Mouse (Mus musculus) limb, embryonic 11.5 days (tissue): ENCODE measurements at regions not wholly inside any gene's neighbourhood (a gene's known extent, or its start where the extent isn't known, plus 50 kb on each side); places are given as distances from the start of the nearest gene placed in this dataset.

Experiments
- ATAC-seq: fragments of 200-750 bp; cut with Nextera tagmentation; 2 replicates; pipeline ENCODE4 v1.8.0; 2017; ENCODE audit warnings: low read depth; ENCODE audit not compliant: insufficient number of reproducible peaks, low FRiP score, low TSS enrichment
- DNase-seq: peaks from one replicate; pipeline ENCODE4 v3.0.0-alpha.2; 2015; ENCODE audit warnings: low spot score
- H3K27ac ChIP-seq: fragments of 300-500 bp; sonication (generic); replicated peaks from 2 replicates; pipeline ENCODE4 v1.5.1; 2014; ENCODE audit warnings: low read depth, mild to moderate bottlenecking, low read length
- H3K27me3 ChIP-seq: fragments of 300-500 bp; sonication (generic); 2 replicates; pipeline ENCODE4 v1.6.1; 2014; ENCODE audit warnings: mild to moderate bottlenecking, low read length, mixed read lengths; ENCODE audit not compliant: control insufficient read depth, insufficient read depth
- H3K36me3 ChIP-seq: fragments of 300-500 bp; sonication (generic); 2 replicates; pipeline ENCODE4 v1.6.1; 2014; ENCODE audit warnings: mild to moderate bottlenecking, low read length, moderate library complexity, mixed read lengths; ENCODE audit not compliant: control insufficient read depth, insufficient read depth
- H3K4me1 ChIP-seq: fragments of 300-500 bp; sonication (generic); 2 replicates; pipeline ENCODE4 v1.6.1; 2014; ENCODE audit warnings: low read length, mixed read lengths; ENCODE audit not compliant: control insufficient read depth, insufficient read depth
- H3K4me2 ChIP-seq: fragments of 300-500 bp; sonication (generic); 2 replicates; pipeline ENCODE4 v1.6.1; 2014; ENCODE audit warnings: low read depth, mild to moderate bottlenecking, moderate library complexity; ENCODE audit not compliant: severe bottlenecking
- H3K4me3 ChIP-seq: fragments of 300-500 bp; sonication (generic); 2 replicates; pipeline ENCODE4 v1.5.1; 2014; ENCODE audit warnings: low read depth, low read length
- H3K9ac ChIP-seq: fragments of 300-500 bp; sonication (generic); 2 replicates; pipeline ENCODE4 v1.6.1; 2014; ENCODE audit warnings: mild to moderate bottlenecking, low read length
- H3K9me3 ChIP-seq: fragments of 300-500 bp; sonication (generic); 2 replicates; pipeline ENCODE4 v1.6.1; 2016; ENCODE audit warnings: low read length; ENCODE audit not compliant: control insufficient read depth
- WGBS: fragments of 180-500 bp; shearing (Covaris S2); extraction: QIAGEN DNeasy Blood & Tissue Kit; methylation state at CpG from one replicate; pipeline ENCODE4 v1.1.7; 2014; 5-methylcytosine and 5-hydroxymethylcytosine counted together

DNA sequence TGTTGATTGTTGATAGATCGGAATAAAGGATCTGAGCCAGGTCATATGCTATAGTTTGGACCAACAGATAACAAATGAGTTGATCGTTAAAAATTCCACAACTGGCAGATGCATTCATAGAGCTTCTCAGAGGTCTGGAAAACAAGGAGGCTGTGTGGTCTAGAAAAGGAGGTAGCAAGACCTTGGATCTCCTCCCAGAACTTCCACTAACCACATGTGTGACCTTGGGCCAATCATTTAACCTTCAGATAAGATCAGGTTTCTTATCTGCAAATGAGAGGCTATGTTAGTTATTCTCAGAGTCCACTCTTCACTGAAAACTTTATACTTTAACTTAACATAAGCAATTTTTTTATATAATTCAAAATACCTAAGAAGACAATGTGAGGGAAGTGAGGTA lies 497.3 kb upstream of the Jag1 start:
- no peak for ATAC-seq

DNA sequence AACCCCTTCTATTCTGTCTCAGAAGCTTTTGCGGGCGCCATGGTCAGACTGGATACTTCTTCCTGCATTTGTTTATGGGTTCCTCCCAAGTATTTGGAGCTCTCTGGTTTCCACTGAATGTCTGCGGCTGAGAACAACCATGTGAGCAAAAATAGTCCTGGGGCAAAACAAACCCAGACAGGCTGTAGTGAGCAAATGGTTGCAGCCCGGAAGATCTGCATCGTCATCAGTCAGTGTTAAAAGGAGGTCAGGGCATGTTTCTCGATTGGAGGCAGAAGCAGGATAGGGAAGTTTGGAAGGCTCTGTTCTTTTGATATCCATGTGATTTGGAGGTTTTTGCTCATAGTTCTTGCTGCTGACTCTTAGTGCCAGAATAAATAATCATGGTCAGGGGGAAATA lies 492.1 kb upstream of the Jag1 start:
- ATAC-seq: no peak
- no peak for DNase-seq
- WGBS: 59% methylated on average over 6 of the region's 6 CpGs
- Histone ChIP-seq H3K27ac (no peak overlapping the region), H3K4me2 (no peak overlapping the region), H3K9ac (no peak overlapping the region), H3K27me3 (no peaks in the 10 kb centered on the region), H3K9me3 (no peaks in the 10 kb centered on the region), H3K36me3 (no peaks in the 10 kb centered on the region), H3K4me3 (no peak overlapping the region), H3K4me1 (no peaks in the 10 kb centered on the region)

More for the DNA sequence above, 497.3 kb upstream of the Jag1 start:
- H3K9ac ChIP-seq: no peak overlapping the region
- no peaks in the 10 kb centered on the region for H3K27me3 ChIP-seq
- 93% methylated on average over 2 of the region's 2 CpGs for WGBS
- no peaks in the 10 kb centered on the region for H3K4me1 ChIP-seq
- H3K27ac ChIP-seq: no peak overlapping the region
- DNase-seq: no peak
- H3K4me2 ChIP-seq: no peak overlapping the region
- H3K36me3 ChIP-seq: no peaks in the 10 kb centered on the region
- no peaks in the 10 kb centered on the region for H3K9me3 ChIP-seq
- no peak overlapping the region for H3K4me3 ChIP-seq

DNA sequence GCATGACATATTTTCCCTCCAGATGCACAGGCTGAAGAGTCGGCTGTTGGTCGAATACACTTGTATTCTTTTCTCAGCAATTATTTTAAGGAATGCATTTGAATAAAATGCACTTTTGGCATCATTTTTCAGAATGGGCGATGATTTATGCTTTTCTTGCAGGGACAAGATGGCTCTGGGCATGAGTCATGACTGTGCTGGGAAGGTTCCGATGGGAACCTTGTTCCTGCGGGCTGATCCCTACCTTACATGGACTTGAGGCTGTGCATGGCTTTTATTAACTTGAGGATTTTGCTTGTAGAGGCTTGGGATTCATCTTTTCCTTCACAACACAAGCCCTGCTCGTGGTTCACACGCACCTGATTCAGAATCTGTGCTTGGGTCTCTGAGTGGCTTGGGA lies 481.7 kb upstream of the Jag1 start:
- Histone ChIP-seq H3K9ac (no peak overlapping the region), H3K9me3 (no peaks in the 10 kb centered on the region), H3K4me3 (no peak overlapping the region), H3K27me3 (no peaks in the 10 kb centered on the region), H3K27ac (no peak overlapping the region), H3K4me2 (no peak overlapping the region), H3K36me3 (no peaks in the 10 kb centered on the region), H3K4me1 (no peaks in the 10 kb centered on the region)
- 94% methylated on average over 7 of the region's 7 CpGs for WGBS
- DNase-seq: no peak
- no peak for ATAC-seq

DNA sequence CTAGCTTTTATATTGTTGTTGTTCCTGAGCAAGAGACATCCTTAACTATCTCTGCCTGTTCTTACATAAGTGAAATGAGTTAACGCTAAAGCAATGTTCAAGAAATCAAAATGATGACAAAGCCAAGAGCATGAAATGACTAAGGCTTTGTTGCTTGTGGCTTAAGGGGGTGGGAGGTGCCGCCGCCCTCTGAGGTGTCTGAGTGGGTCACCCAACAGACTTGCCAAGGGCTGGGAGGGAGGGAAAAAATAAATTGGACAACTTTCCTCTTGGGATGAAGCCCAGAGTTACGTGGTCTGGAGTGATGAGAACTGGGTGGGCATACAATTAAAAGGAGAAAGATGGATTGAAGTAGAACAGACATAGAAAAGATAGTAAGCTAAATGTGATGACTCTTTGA lies 478.1 kb upstream of the Jag1 start:
- Histone ChIP-seq H3K4me1 (no peaks in the 10 kb centered on the region), H3K4me2 (no peak overlapping the region), H3K36me3 (no peaks in the 10 kb centered on the region), H3K4me3 (no peak overlapping the region), H3K9me3 (no peaks in the 10 kb centered on the region), H3K9ac (no peak overlapping the region), H3K27me3 (no peaks in the 10 kb centered on the region), H3K27ac (no peak overlapping the region)
- WGBS: 89% methylated on average over 4 of the region's 4 CpGs
- ATAC-seq: no peak
- no peak for DNase-seq

DNA sequence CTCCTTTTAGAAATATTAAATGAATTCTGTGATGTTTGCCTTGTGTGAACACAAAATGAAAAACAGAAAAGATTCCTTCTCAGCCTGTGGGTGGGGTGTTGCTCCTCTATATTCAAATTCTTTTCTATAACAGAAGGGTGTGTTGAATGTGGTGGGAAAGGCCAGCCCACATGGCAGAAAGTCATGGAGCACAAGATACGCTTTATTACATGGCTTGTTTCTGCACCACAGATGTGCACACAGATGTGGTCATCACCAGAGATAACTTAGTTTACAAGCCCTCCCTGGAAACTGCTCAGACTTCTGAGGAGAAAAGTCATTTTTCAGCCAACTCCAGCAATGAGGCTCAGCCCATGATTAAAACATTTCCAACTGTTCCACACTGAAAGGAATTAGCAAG lies 475.1 kb upstream of the Jag1 start:
- H3K27me3 ChIP-seq: no peaks in the 10 kb centered on the region
- no peak for ATAC-seq

DNA sequence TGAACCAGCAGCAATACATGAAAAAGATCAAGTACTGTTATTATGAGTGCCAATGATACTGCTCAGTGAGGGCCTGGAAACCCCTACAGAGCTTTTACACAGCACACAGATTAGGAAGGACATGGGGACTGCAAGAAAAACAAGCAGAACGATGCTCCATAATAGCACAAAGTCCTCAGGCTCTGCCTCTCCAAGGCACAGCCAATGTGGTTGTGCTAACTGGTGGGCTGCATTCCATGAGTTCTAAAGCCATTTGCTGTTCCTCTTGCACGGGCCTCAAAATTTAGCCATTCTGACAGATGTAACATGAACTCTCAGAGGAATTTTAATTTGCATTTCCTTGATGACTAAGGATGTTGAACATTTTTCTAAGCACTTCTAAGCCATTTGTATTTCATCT lies 465.0 kb upstream of the Jag1 start:
- Histone ChIP-seq H3K9ac (no peak overlapping the region), H3K4me1 (no peaks in the 10 kb centered on the region), H3K4me3 (no peak overlapping the region), H3K27ac (no peak overlapping the region), H3K36me3 (no peaks in the 10 kb centered on the region), H3K4me2 (no peak overlapping the region), H3K9me3 (no peaks in the 10 kb centered on the region), H3K27me3 (no peaks in the 10 kb centered on the region)
- ATAC-seq (no peak), DNase-seq (no peak)
- 35% methylated on average over 2 of the region's 2 CpGs for WGBS

More for the DNA sequence above, 475.1 kb upstream of the Jag1 start:
- Histone ChIP-seq H3K9ac (no peak overlapping the region), H3K4me3 (no peak overlapping the region), H3K36me3 (no peaks in the 10 kb centered on the region), H3K9me3 (no peaks in the 10 kb centered on the region), H3K4me1 (no peaks in the 10 kb centered on the region), H3K4me2 (no peak overlapping the region), H3K27ac (no peak overlapping the region)
- 90% methylated on average over 1 of the region's 1 CpGs for WGBS
- DNase-seq: no peak

DNA sequence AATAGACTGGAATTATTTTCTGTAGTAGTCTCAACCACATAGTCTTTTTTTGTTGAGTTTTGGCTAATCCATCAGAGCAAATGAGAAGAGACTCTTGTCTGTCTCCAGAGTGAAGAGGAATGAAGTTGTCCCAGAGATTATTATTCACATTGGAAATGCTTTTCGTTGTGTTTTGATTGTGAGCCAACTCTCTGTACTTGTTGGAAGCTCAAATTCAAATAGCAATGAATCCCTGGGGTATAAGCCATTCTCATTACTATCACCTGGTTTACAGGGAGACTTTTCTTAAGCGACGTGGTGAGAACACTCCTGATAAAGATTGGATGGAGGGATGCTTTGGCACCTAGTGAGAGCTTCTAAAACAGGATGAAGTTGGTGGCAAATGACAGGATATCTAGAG lies 459.3 kb upstream of the Jag1 start:
- Histone ChIP-seq H3K9me3 (no peaks in the 10 kb centered on the region), H3K36me3 (no peaks in the 10 kb centered on the region), H3K27ac (no peak overlapping the region), H3K4me1 (no peaks in the 10 kb centered on the region), H3K4me2 (no peak overlapping the region), H3K9ac (no peak overlapping the region), H3K4me3 (no peak overlapping the region), H3K27me3 (no peaks in the 10 kb centered on the region)
- DNase-seq (no peak), ATAC-seq (no peak)
- 88% methylated on average over 3 of the region's 3 CpGs for WGBS

DNA sequence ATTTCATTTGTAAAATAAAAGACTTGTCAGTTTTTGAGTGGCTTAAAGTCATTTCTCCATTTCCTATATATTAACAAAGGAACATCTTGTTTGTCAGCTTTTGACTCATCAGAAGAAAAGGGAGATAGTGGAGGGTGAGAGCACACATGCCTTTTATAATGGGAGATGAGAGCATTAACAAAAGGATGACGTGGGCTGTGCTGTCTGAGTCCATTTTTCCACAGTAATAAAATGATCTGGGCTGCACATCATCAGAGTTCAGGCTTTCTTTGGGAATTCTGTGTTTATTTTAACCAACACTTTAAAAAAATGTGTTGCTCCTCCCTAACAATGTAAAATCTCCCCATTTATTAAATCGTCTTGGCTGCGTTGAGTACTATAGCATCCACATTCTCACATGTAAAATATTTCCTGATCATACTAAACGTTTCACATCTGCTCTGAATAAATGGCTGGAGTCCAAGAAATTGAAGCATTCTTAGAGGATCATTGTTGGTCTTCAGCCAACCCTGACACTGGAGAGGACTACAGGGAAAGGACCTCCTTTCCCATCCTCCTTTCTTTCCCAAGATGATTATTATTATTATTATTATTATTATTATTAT lies 458.5 kb upstream of the Jag1 start:
- H3K4me3 ChIP-seq: no peak overlapping the region
- DNase-seq (no peak), ATAC-seq (no peak)
- no peaks in the 10 kb centered on the region for H3K4me1 ChIP-seq
- H3K36me3 ChIP-seq: no peaks in the 10 kb centered on the region
- 82% methylated on average over 4 of the region's 4 CpGs for WGBS
- no peak overlapping the region for H3K9ac ChIP-seq
- no peaks in the 10 kb centered on the region for H3K27me3 ChIP-seq
- H3K9me3 ChIP-seq: no peaks in the 10 kb centered on the region
- H3K4me2 ChIP-seq: no peak overlapping the region
- H3K27ac ChIP-seq: no peak overlapping the region

DNA sequence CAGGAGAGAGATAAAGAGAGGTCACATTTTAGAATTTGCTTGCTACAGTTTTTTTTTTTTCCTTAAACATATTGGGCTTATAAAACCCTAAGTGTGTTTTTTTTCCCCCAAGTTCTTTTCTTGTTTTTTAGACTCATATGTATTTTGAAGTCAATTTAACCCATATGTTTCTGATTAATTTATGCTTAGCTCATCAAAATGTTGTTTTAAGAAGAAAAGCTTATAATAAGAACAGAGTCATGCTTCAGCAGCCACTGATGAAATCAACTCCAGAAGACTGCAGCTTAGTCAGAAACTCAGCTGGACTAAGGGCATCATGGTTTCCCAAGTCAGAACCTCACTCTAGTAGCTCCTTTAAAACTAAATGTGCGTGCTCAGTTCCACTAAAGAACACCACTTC lies 454.7 kb upstream of the Jag1 start:
- Histone ChIP-seq H3K27me3 (no peaks in the 10 kb centered on the region), H3K27ac (no peak overlapping the region), H3K4me3 (no peak overlapping the region), H3K4me1 (no peaks in the 10 kb centered on the region), H3K9ac (no peak overlapping the region), H3K4me2 (no peak overlapping the region), H3K36me3 (no peaks in the 10 kb centered on the region), H3K9me3 (no peaks in the 10 kb centered on the region)
- DNase-seq: no peak
- no peak for ATAC-seq
- 88% methylated on average over 1 of the region's 1 CpGs for WGBS
